Mouse (Mus musculus) neural tube, embryonic 11.5 days (tissue): ENCODE measurements at regions not wholly inside any gene's neighbourhood (a gene's known extent, or its start where the extent isn't known, plus 50 kb on each side); places are given as distances from the start of the nearest gene placed in this dataset.
A peak's percentile ranks its signal among the peaks of the same experiment; 100 is the strongest.

Source experiments
- ATAC-seq: fragments of 200-750 bp; cut with Nextera tagmentation; 2 replicates; pipeline ENCODE4 v1.8.0; 2017; ENCODE audit warnings: moderate number of reproducible peaks, mild to moderate bottlenecking, moderate TSS enrichment, moderate library complexity; ENCODE audit not compliant: insufficient read depth, low FRiP score, low TSS enrichment
- DNase-seq: peaks from one replicate; pipeline ENCODE4 v3.0.0-alpha.2; 2015; ENCODE audit warnings: low spot score
- H3K27ac ChIP-seq: fragments of 300-500 bp; sonication (generic); 2 replicates; pipeline ENCODE4 v1.5.1; 2014; ENCODE audit warnings: low read depth, mild to moderate bottlenecking, low read length
- H3K27me3 ChIP-seq: fragments of 300-500 bp; sonication (generic); 2 replicates; pipeline ENCODE4 v1.6.1; 2014; ENCODE audit warnings: mild to moderate bottlenecking, low read length, mixed read lengths; ENCODE audit not compliant: control insufficient read depth, insufficient read depth
- H3K36me3 ChIP-seq: fragments of 300-500 bp; sonication (generic); 2 replicates; pipeline ENCODE4 v1.6.1; 2014; ENCODE audit warnings: mild to moderate bottlenecking, low read length, moderate library complexity, mixed read lengths; ENCODE audit not compliant: control insufficient read depth, insufficient read depth
- H3K4me1 ChIP-seq: fragments of 300-500 bp; sonication (generic); 2 replicates; pipeline ENCODE4 v1.6.1; 2014; ENCODE audit warnings: low read length, mixed read lengths; ENCODE audit not compliant: control insufficient read depth, insufficient read depth
- H3K4me2 ChIP-seq: fragments of 300-500 bp; sonication (generic); 2 replicates; pipeline ENCODE4 v1.6.1; 2014; ENCODE audit warnings: low read depth, mild to moderate bottlenecking, moderate library complexity
- H3K4me3 ChIP-seq: fragments of 300-500 bp; sonication (generic); 2 replicates; pipeline ENCODE4 v1.5.1; 2014; ENCODE audit warnings: low read depth, low read length
- H3K9ac ChIP-seq: fragments of 300-500 bp; sonication (generic); 2 replicates; pipeline ENCODE4 v1.6.1; 2014; ENCODE audit warnings: mild to moderate bottlenecking, low read length
- H3K9me3 ChIP-seq: fragments of 300-500 bp; sonication (generic); 2 replicates; pipeline ENCODE4 v1.6.1; 2016; ENCODE audit warnings: low read length; ENCODE audit not compliant: control insufficient read depth
- WGBS: fragments of 180-500 bp; shearing (Covaris S2); extraction: QIAGEN DNeasy Blood & Tissue Kit; methylation state at CpG from one replicate; pipeline ENCODE4 v1.1.7; 2014; 5-methylcytosine and 5-hydroxymethylcytosine counted together

DNA sequence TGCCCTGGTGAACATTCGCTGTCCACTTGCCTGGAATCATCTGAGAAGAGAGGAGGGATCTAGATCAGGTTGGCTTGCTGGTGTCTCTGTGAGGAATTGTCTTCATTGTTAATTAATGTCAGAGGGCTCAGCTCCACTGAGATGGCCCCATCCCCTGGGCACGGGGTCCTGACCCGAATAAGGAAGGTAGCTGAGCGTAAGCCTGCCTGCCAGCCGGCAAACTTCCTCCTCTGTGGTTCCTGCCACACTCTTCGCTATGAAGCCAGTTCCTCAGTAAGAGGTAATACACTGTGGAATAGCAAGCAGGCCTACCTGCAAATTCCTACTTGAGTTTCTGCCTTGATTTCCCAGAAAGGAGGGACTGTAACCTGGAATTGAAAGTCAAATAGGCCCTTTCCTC lies 87.3 kb upstream of the Smyd2 start:
- Histone ChIP-seq H3K36me3 (no peaks in the 10 kb centered on the region), H3K27ac (no peak overlapping the region), H3K27me3 (no peaks in the 10 kb centered on the region), H3K4me3 (no peak overlapping the region), H3K4me1 (no peaks in the 10 kb centered on the region), H3K4me2 (no peak overlapping the region), H3K9me3 (no peaks in the 10 kb centered on the region), H3K9ac (no peak overlapping the region)
- 75% methylated on average over 6 of the region's 6 CpGs for WGBS
- ATAC-seq (no peak), DNase-seq (no peak)

DNA sequence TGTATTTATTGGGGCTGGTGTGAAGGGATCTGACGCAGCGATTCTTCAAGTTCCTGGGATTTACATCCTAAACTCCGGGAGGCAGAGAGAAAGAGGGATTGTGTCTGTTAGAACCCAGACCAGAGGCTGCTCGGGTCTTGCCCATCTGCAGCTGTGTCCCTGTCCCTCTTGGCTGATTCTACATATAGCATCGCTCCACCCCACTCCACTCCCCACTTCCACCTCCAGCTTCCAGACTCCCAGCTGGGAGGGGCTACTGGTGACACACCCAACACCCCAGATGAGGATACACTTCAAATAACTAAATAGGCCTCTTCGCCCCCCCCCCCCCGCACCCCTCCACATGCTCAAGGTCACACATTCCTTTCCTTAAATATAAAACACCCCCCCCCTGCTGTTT lies 85.1 kb upstream of the Smyd2 start:
- WGBS: 49% methylated on average over 7 of the region's 7 CpGs

GRCm38 (mm10) chr1:190001084-190001483 lies 78.9 kb upstream of the Smyd2 start:
- WGBS: 83% methylated on average over 4 of the region's 4 CpGs
- no peak for ATAC-seq

More for the DNA sequence above, 85.1 kb upstream of the Smyd2 start:
- no peaks in the 10 kb centered on the region for H3K36me3 ChIP-seq
- DNase-seq (no peak), ATAC-seq (no peak)
- H3K9ac ChIP-seq: no peak overlapping the region
- no peak overlapping the region for H3K4me3 ChIP-seq
- H3K4me1 ChIP-seq: no peaks in the 10 kb centered on the region
- H3K27me3 ChIP-seq: no peaks in the 10 kb centered on the region
- H3K9me3 ChIP-seq: no peaks in the 10 kb centered on the region
- H3K27ac ChIP-seq: no peak overlapping the region
- no peak overlapping the region for H3K4me2 ChIP-seq

DNA sequence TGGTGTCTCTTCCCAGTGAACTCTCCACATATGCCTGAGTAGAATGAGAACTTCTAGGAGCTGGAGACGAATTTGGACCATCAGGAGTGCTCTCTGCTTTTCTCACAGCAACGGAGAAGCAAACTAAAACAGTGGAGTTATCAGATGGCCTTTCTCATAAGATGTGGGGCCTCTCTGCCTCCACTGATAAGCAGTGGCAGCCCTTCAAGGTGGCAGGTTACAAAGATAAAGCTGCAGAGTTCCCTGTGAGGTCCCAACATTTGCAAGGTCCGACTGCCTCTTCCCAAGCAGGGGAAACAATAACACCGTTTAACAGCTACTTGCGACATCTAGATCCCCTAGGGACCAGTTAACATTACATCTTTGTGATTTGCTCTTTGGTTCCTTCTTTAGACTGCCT lies 71.5 kb upstream of the Smyd2 start:
- no peak overlapping the region for H3K27ac ChIP-seq
- ATAC-seq (no peak), DNase-seq (no peak)
- H3K36me3 ChIP-seq: no peaks in the 10 kb centered on the region
- peaks cover 3% of the 10 kb centered on the region for H3K4me1 ChIP-seq
- no peak overlapping the region for H3K4me3 ChIP-seq
- WGBS: 51% methylated on average over 5 of the region's 5 CpGs
- H3K9me3 ChIP-seq: no peaks in the 10 kb centered on the region
- no peak overlapping the region for H3K9ac ChIP-seq
- no peaks in the 10 kb centered on the region for H3K27me3 ChIP-seq
- no peak overlapping the region for H3K4me2 ChIP-seq

More at GRCm38 (mm10) chr1:190001084-190001483, 78.9 kb upstream of the Smyd2 start:
- DNase-seq: peak; percentile 4
- Histone ChIP-seq H3K9ac (no peak overlapping the region), H3K9me3 (no peaks in the 10 kb centered on the region), H3K4me2 (no peak overlapping the region), H3K4me1 (no peaks in the 10 kb centered on the region), H3K27me3 (no peaks in the 10 kb centered on the region), H3K27ac (no peak overlapping the region), H3K36me3 (no peaks in the 10 kb centered on the region), H3K4me3 (no peak overlapping the region)

DNA sequence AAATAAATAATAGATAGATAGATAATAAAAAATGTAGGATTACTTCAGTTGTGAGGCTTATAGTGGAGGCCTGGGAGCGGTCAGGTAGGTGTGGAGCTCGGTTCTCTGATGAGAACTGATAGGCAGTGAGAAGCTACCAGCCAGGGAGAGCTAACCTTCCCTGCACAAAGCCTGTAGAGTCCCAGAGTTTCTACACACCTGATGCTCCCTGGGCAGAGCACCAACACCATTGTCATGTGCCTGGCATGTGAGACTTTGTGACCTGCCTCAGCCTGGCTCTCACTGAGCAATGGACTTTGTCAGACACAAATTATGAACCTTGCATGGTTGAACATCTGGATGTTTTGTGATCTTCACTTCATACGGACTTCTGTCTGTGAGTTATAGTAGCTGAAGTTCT lies 71.1 kb upstream of the Smyd2 start:
- Histone ChIP-seq H3K4me1 (peaks cover 3% of the 10 kb centered on the region), H3K27ac (no peak overlapping the region), H3K4me2 (no peak overlapping the region), H3K27me3 (no peaks in the 10 kb centered on the region), H3K4me3 (no peak overlapping the region), H3K36me3 (no peaks in the 10 kb centered on the region), H3K9ac (no peak overlapping the region), H3K9me3 (no peaks in the 10 kb centered on the region)
- 85% methylated on average over 3 of the region's 3 CpGs for WGBS
- DNase-seq: no peak
- no peak for ATAC-seq

DNA sequence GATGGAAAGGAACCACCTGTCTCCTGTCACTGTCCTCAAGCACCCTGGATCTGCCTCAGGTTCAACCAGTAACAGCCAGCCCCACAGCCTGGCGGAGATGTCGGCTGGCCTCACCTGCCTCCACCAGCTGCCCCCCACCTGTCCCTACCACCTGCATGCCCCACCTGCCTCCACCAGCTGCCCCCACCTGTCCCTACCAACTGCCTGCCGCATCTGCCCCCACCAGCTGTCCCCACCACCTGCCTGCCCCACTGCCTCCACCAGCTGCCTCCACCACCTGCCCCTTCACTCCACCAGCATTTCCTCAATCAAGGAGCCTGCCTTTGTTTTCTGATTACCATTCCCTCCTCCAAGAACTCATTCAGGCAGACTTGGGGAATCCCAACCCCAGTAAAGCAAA lies 68.9 kb upstream of the Smyd2 start:
- DNase-seq: no peak
- H3K9ac ChIP-seq: no peak overlapping the region
- no peak overlapping the region for H3K4me2 ChIP-seq
- WGBS: 62% methylated on average over 3 of the region's 3 CpGs
- peak overlapping the region; percentile 27; the same call in 1 of the 2 replicates for H3K27ac ChIP-seq
- no peaks in the 10 kb centered on the region for H3K27me3 ChIP-seq
- ATAC-seq: peak; percentile 54; the same call in 1 of the 2 replicates
- H3K4me1 ChIP-seq: peaks cover 3% of the 10 kb centered on the region
- no peaks in the 10 kb centered on the region for H3K36me3 ChIP-seq
- no peak overlapping the region for H3K4me3 ChIP-seq
- H3K9me3 ChIP-seq: no peaks in the 10 kb centered on the region

DNA sequence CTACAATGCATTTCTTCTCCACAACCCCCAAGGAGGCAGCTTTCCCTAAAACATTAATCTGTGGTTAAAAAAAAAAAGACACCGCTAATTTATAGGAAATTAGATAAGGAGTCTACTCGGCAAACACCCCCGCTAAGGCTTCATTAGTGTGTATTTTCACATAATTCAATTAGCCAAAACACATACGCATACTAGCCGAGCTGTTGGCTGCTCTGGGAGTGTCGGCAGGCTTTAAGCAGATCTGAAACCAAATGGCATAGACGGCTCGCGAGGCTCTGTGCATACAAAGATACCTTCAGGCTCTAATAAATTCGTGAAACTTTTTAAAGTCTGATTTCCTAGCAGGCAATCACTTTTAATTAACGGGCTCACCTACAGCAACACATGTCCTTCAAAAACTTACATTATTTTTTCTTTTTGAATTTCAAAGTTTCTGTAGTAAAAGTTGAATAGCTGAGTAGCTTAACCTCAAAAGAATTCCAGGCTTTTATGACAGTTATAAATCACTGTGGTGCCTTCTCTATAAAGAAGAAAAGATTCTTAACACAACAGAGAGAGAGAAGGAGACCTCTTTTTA lies 68.0 kb upstream of the Smyd2 start:
- Histone ChIP-seq H3K9me3 (no peaks in the 10 kb centered on the region), H3K4me3 (no peak overlapping the region), H3K27ac (no peak overlapping the region), H3K36me3 (no peaks in the 10 kb centered on the region), H3K9ac (no peak overlapping the region), H3K4me1 (peaks cover 3% of the 10 kb centered on the region), H3K27me3 (no peaks in the 10 kb centered on the region), H3K4me2 (peak overlapping the region; percentile 3; the same call in 1 of the 2 replicates)
- 10% methylated on average over 11 of the region's 11 CpGs for WGBS
- ATAC-seq (no peak), DNase-seq (no peak)

GRCm38 (mm10) chr1:189989376-189989775 lies 67.2 kb upstream of the Smyd2 start:
- Histone ChIP-seq H3K27ac (no peak overlapping the region), H3K4me2 (no peak overlapping the region), H3K4me1 (peaks cover 3% of the 10 kb centered on the region), H3K9me3 (no peaks in the 10 kb centered on the region), H3K36me3 (no peaks in the 10 kb centered on the region), H3K9ac (no peak overlapping the region; the same call in 1 of the 2 replicates), H3K4me3 (no peak overlapping the region), H3K27me3 (no peaks in the 10 kb centered on the region)
- DNase-seq (peak; percentile 42), ATAC-seq (no peak)
- 13% methylated on average over 14 of the region's 14 CpGs for WGBS

DNA sequence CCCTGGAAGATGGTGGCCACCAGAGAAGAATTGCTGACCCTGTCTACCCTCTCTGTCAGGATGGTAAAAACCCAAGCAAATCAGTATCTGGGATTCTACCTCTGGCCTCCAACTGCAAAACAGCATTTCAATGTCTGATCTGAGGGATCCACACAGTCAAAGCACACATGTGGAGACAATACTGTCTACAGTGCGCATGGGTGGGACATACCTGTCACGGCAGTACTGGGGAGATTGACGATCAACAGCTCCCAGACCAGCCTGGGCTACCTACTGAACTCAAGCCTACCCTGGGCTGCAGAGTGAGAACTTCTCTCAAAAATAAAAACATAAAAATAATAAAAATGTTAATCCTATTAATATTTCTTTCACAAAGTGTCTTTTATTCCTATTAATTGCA lies 66.7 kb upstream of the Smyd2 start:
- Histone ChIP-seq H3K36me3 (no peaks in the 10 kb centered on the region), H3K27ac (no peak overlapping the region), H3K9ac (no peak overlapping the region), H3K4me3 (no peak overlapping the region), H3K4me2 (no peak overlapping the region), H3K27me3 (no peaks in the 10 kb centered on the region), H3K9me3 (no peaks in the 10 kb centered on the region), H3K4me1 (peaks cover 3% of the 10 kb centered on the region)
- ATAC-seq (no peak), DNase-seq (no peak)
- 95% methylated on average over 3 of the region's 3 CpGs for WGBS
